Mouse (Mus musculus) lung, postnatal 36 days (tissue): ENCODE measurements around the gene 4930452B06Rik.

Source experiments
- DNase-seq: peaks from one replicate; pipeline ENCODE4 v3.0.0; 2022; ENCODE audit warnings: mixed read lengths

4930452B06Rik gene

GRCm38 (mm10) chr14:8517681-8518080 is 148.4 kb downstream of the 4930452B06Rik start:
- DNase-seq, result peak; percentile 14

- DNase-seq, result no peak
Observed at GRCm38 (mm10) chr14:8514071-8514470, 152.0 kb downstream of the 4930452B06Rik start.

GRCm38 (mm10) chr14:8511276-8511675 is 154.8 kb downstream of the 4930452B06Rik start:
- no peak for DNase-seq

- no peak for DNase-seq
Observed at GRCm38 (mm10) chr14:8510288-8510959, 155.6 kb downstream of the 4930452B06Rik start.

- DNase-seq, result no peak
Observed at GRCm38 (mm10) chr14:8508669-8509068, 157.4 kb downstream of the 4930452B06Rik start.

GRCm38 (mm10) chr14:8504206-8504605 is 161.8 kb downstream of the 4930452B06Rik start:
- no peak for DNase-seq

GRCm38 (mm10) chr14:8503345-8503744 is 162.7 kb downstream of the 4930452B06Rik start:
- DNase-seq, result no peak

- no peak for DNase-seq
Observed at GRCm38 (mm10) chr14:8502496-8502895, 163.5 kb downstream of the 4930452B06Rik start.

- no peak for DNase-seq
Observed at GRCm38 (mm10) chr14:8495691-8496090, 170.3 kb downstream of the 4930452B06Rik start.

GRCm38 (mm10) chr14:8494952-8495351 is 171.1 kb downstream of the 4930452B06Rik start:
- DNase-seq, result no peak

- DNase-seq, result no peak
Observed at GRCm38 (mm10) chr14:8494260-8494659, 171.8 kb downstream of the 4930452B06Rik start.

- DNase-seq, result no peak
Observed at GRCm38 (mm10) chr14:8478098-8478497, 187.9 kb downstream of the 4930452B06Rik start.

GRCm38 (mm10) chr14:8477348-8477747 is 188.7 kb downstream of the 4930452B06Rik start:
- no peak for DNase-seq

GRCm38 (mm10) chr14:8476606-8477005 is 189.4 kb downstream of the 4930452B06Rik start:
- peak; percentile 25 for DNase-seq

- no peak for DNase-seq
Observed at GRCm38 (mm10) chr14:8475851-8476250, 190.2 kb downstream of the 4930452B06Rik start.

- DNase-seq, result no peak
Observed at GRCm38 (mm10) chr14:8472884-8473283, 193.2 kb downstream of the 4930452B06Rik start.

- DNase-seq, result no peak
Observed at GRCm38 (mm10) chr14:8464401-8465154, 201.5 kb downstream of the 4930452B06Rik start.

GRCm38 (mm10) chr14:8462973-8463372 is 203.1 kb downstream of the 4930452B06Rik start:
- DNase-seq, result peak; percentile 8

GRCm38 (mm10) chr14:8462321-8462909 is 203.6 kb downstream of the 4930452B06Rik start:
- no peak for DNase-seq

GRCm38 (mm10) chr14:8460226-8461129 is 205.6 kb downstream of the 4930452B06Rik start:
- peak; percentile 65 for DNase-seq

- DNase-seq, result no peak
Observed at GRCm38 (mm10) chr14:8459759-8460158, 206.3 kb downstream of the 4930452B06Rik start.

- no peak for DNase-seq
Observed at GRCm38 (mm10) chr14:8451117-8451516, 214.9 kb downstream of the 4930452B06Rik start.

- no peak for DNase-seq
Observed at GRCm38 (mm10) chr14:8450342-8450741, 215.7 kb downstream of the 4930452B06Rik start.
